23 mouse cellular contexts compared by ENCODE assay signal in the genomic region with DNA sequence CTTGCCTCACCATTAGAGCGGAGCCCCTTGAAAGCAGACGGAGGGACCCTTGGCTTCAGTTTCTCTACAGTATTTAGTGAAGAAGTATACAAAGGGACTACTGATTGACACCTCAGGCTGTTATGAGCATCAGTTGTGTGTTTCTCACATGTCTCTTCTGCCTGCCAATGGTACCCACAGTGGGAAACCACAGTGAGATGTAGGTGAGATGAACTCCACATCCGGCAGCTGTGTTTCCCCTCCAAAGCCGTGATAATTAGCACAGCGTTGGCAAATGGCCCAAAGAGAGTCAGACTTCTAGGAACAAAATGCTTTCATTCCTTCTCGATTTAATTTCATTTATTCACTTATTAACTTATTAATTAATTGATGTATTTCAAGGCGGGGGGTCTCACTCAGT. TPM values are rescaled to one million over a fixed set of nuclear protein-coding genes. Genes with fewer than 3 reads are reported as not detected.
DNase-seq lines count a peak whose midpoint lies in the region; ATAC-seq and TF ChIP-seq lines count a peak whose summit lies in the region.
"Had no signal": no experiment of that assay in that cellular context is flagged by ENCODE, and none has a peak within 500 bp of the region (broad histone marks: within the 10 kb centered on the region; RNA-seq: fewer than 3 reads in every experiment).

No protein-coding gene starts in this region.

- WGBS in kidney, embryonic 16.5 days = 79% methylated on average over 7 of the region's 7 CpGs

- TF ChIP-seq POLR2A in brain, embryonic 14.5 days (IDR thresholded peaks at IDR 0.05; ENCODE audit: borderline replicate concordance, extremely low read depth, insufficient read depth, insufficient read length, poor library complexity, severe bottlenecking) = no peak

- H3K4me2 ChIP-seq in kidney, embryonic 16.5 days (replicated peaks; ENCODE audit: low read depth, low read length) = no peak overlapping the region
- H3K4me2 ChIP-seq: embryonic facial prominence, embryonic 12.5 days; hindbrain, embryonic 12.5 days; intestine, embryonic 15.5 days; midbrain, embryonic 13.5 days; neural tube, embryonic 15.5 days had no signal

- no peak for TF ChIP-seq CTCF in brain, embryonic 14.5 days (IDR thresholded peaks at IDR 0.05; ENCODE audit: borderline replicate concordance, extremely low read depth, insufficient read depth, insufficient read length)
- no peak for TF ChIP-seq CTCF in gastrocnemius, adult 2 months (IDR thresholded peaks at IDR 0.05)

- peaks cover 10% of the 10 kb centered on the region for H3K4me1 ChIP-seq in kidney, embryonic 16.5 days (ENCODE audit: insufficient read depth, low read length)

- ATAC-seq in CD4-positive, CD25-positive, alpha-beta regulatory T cell, adult 4 months = peak; percentile 97
- no peak for ATAC-seq in kidney, embryonic 16.5 days (ENCODE audit: low FRiP score, low TSS enrichment)
- ATAC-seq in frontal cortex, adult (ENCODE audit: low TSS enrichment) = no peak
- ATAC-seq: forebrain, postnatal 0 days; intestine, embryonic 15.5 days; lung, postnatal 0 days; midbrain, embryonic 13.5 days had no signal

- no peak overlapping the region for H3K27ac ChIP-seq in gastrocnemius, adult 2 months
- H3K27ac ChIP-seq in kidney, embryonic 16.5 days (ENCODE audit: low read length) = no peak overlapping the region
- H3K27ac ChIP-seq: embryonic facial prominence, embryonic 12.5 days; heart, embryonic 10.5 days; hindbrain, embryonic 12.5 days; intestine, embryonic 15.5 days; kidney, postnatal 0 days; midbrain, embryonic 13.5 days; neural tube, embryonic 15.5 days had no signal

- peak; percentile 77 for DNase-seq in brain, embryonic 14.5 days (ENCODE audit: low read depth)
- DNase-seq in naive thymus-derived CD4-positive, alpha-beta T cell, adult 2 months (ENCODE audit: low read depth) = peak; percentile 46
- DNase-seq in thymus, postnatal 25 days = peak; percentile 64
- DNase-seq in gastrocnemius, adult 2 months = no peak
- DNase-seq: cerebellum, adult 8-10 months; forebrain, postnatal 0 days; layer of hippocampus, postnatal 36 days; liver had no signal

- H3K27me3 ChIP-seq in kidney, embryonic 16.5 days (ENCODE audit: insufficient read depth, low read length) = peaks cover 18% of the 10 kb centered on the region
- H3K27me3 ChIP-seq: neural tube, embryonic 15.5 days had no signal

- no peaks in the 10 kb centered on the region for H3K9me3 ChIP-seq in kidney, embryonic 16.5 days (ENCODE audit: low read length)
- H3K9me3 ChIP-seq: embryonic facial prominence, embryonic 12.5 days; G1E; heart, embryonic 10.5 days; hindbrain, embryonic 12.5 days; intestine, embryonic 15.5 days; midbrain, embryonic 13.5 days; neural tube, embryonic 15.5 days had no signal

- intact Hi-C loops in gastrocnemius, adult 2 months (cut with DNase I) = no loop called here

- no peak overlapping the region for H3K4me3 ChIP-seq in gastrocnemius, adult 2 months
- H3K4me3 ChIP-seq in kidney, embryonic 16.5 days (ENCODE audit: low read length) = no peak overlapping the region
- H3K4me3 ChIP-seq: embryonic facial prominence, embryonic 12.5 days; erythroblast, embryonic 14.5 days; heart, embryonic 10.5 days; hindbrain, embryonic 12.5 days; intestine, embryonic 15.5 days; midbrain, embryonic 13.5 days; neural tube, embryonic 15.5 days had no signal

- no peak overlapping the region for H3K9ac ChIP-seq in kidney, embryonic 16.5 days (replicated peaks; ENCODE audit: low read length)
- H3K9ac ChIP-seq: embryonic facial prominence, embryonic 12.5 days; forebrain, postnatal 0 days; hindbrain, embryonic 12.5 days; intestine, embryonic 15.5 days; midbrain, embryonic 13.5 days; neural tube, embryonic 15.5 days had no signal

- no peaks in the 10 kb centered on the region for H3K36me3 ChIP-seq in kidney, embryonic 16.5 days (ENCODE audit: insufficient read depth, low read length)
- H3K36me3 ChIP-seq: embryonic facial prominence, embryonic 12.5 days; G1E; heart, embryonic 10.5 days; hindbrain, embryonic 12.5 days; intestine, embryonic 15.5 days; midbrain, embryonic 13.5 days; neural tube, embryonic 15.5 days had no signal

RNA-seq across cellular contexts. Expression of a gene that starts 4.3 kb away (rescaled TPM):
- polyA plus RNA-seq in CD4-positive, CD25-positive, alpha-beta regulatory T cell, adult 4 months (2017; shearing (Covaris generic)) = not detected
- 25.8 and 33.1 TPM in 2 replicates for polyA plus RNA-seq in brain, embryonic 14.5 days (2012; rRNA removed)
- total RNA-seq in gastrocnemius, adult 2 months (2021) = not detected
- 0.91 and 1.6 TPM in 2 replicates for polyA plus RNA-seq in kidney, embryonic 16.5 days (2015; fragmentation: Nextera tagmentation; extraction: Ambion mirVana)
- total RNA-seq: G1E; gastrocnemius, adult 18-20 months had no signal
- polyA plus RNA-seq: erythroblast, embryonic 14.5 days; G1E; liver, embryonic 16.5 days; lung, postnatal 0 days had no signal

RNA-seq across cellular contexts. Expression of a gene that starts 25.8 kb away (rescaled TPM):
- polyA plus RNA-seq in CD4-positive, CD25-positive, alpha-beta regulatory T cell, adult 4 months (2017; shearing (Covaris generic)) = under 1 TPM; 0.32 to 0.73 TPM
- 87.0 and 105 TPM in 2 replicates for polyA plus RNA-seq in brain, embryonic 14.5 days (2012; rRNA removed)
- total RNA-seq in gastrocnemius, adult 2 months (2021) = under 1 TPM; 0.53 to 0.79 TPM
- polyA plus RNA-seq in kidney, embryonic 16.5 days (2015; fragmentation: Nextera tagmentation; extraction: Ambion mirVana) = 8.9 and 10.0 TPM in 2 replicates

RNA-seq across cellular contexts. Expression of a gene that starts 28.3 kb away (rescaled TPM):
- 1 to 10 TPM; 2.4 to 5.1 TPM for polyA plus RNA-seq in CD4-positive, CD25-positive, alpha-beta regulatory T cell, adult 4 months (2017; shearing (Covaris generic))
- polyA plus RNA-seq in brain, embryonic 14.5 days (2012; rRNA removed) = 0.62 and 0.70 TPM in 2 replicates
- total RNA-seq in gastrocnemius, adult 2 months (2021) = 1 to 10 TPM; 1.2 to 1.4 TPM
- 1.8 and 1.9 TPM in 2 replicates for polyA plus RNA-seq in kidney, embryonic 16.5 days (2015; fragmentation: Nextera tagmentation; extraction: Ambion mirVana)

RNA-seq across cellular contexts. Expression of a gene that starts 39.7 kb away (rescaled TPM):
- 10 to 100 TPM; 53.4 to 74.3 TPM for polyA plus RNA-seq in CD4-positive, CD25-positive, alpha-beta regulatory T cell, adult 4 months (2017; shearing (Covaris generic))
- polyA plus RNA-seq in brain, embryonic 14.5 days (2012; rRNA removed) = 246 and 256 TPM in 2 replicates
- 10 to 100 TPM; 27.0 to 31.1 TPM for total RNA-seq in gastrocnemius, adult 2 months (2021)
- polyA plus RNA-seq in kidney, embryonic 16.5 days (2015; fragmentation: Nextera tagmentation; extraction: Ambion mirVana) = 93.4 and 96.6 TPM in 2 replicates

RNA-seq across cellular contexts. Expression of a gene that starts 42.7 kb away (rescaled TPM):
- under 1 TPM; 0.57 to 0.75 TPM for polyA plus RNA-seq in CD4-positive, CD25-positive, alpha-beta regulatory T cell, adult 4 months (2017; shearing (Covaris generic))
- polyA plus RNA-seq in brain, embryonic 14.5 days (2012; rRNA removed) = 18.1 and 19.9 TPM in 2 replicates
- 1 to 10 TPM; 1.1 to 1.8 TPM for total RNA-seq in gastrocnemius, adult 2 months (2021)
- 31.5 and 34.2 TPM in 2 replicates for polyA plus RNA-seq in kidney, embryonic 16.5 days (2015; fragmentation: Nextera tagmentation; extraction: Ambion mirVana)

Comparison
In these comparisons a context has a peak if more than half of its experiments do, and no peak if none do; other contexts are left out.
1. RNA of a gene that starts 4.3 kb away (polyA plus RNA-seq): 25.8 to 33.1 TPM in brain, embryonic 14.5 days; 0.91 to 1.6 TPM in kidney, embryonic 16.5 days and not detected in CD4-positive, CD25-positive, alpha-beta regulatory T cell, adult 4 months; every median in the first group is over 10 times any median in the second.